Mouse (Mus musculus): ENCODE results near the gene Rnasel. TPM values are rescaled to one million over a fixed set of nuclear protein-coding genes. Genes with fewer than 3 reads are reported as not detected.

The Rnasel gene
- polyA plus RNA-seq, 1 experiment from 2014 or later = 12.4 TPM

- H3K4me2 ChIP-seq (replicated peaks) = peak overlapping the region; percentile 75
- WGBS = 21% methylated on average over 13 of the region's 13 CpGs
- H3K9ac ChIP-seq = peak overlapping the region; percentile 68; the same call in 1 of the 2 replicates
- peak overlapping the region; percentile 49 for H3K4me3 ChIP-seq
- H3K36me3 ChIP-seq = peaks cover 10% of the 10 kb centered on the region; the same call in 1 of the 2 replicates
- H3K27me3 ChIP-seq = peaks cover 29% of the 10 kb centered on the region
- H3K9me3 ChIP-seq = no peaks in the 10 kb centered on the region
- ATAC-seq (ENCODE audit: low FRiP score, low read depth) = no peak
- no peak overlapping the region for H3K27ac ChIP-seq
- H3K4me1 ChIP-seq = peaks cover 53% of the 10 kb centered on the region
These were observed 9.7 kb upstream of the Rnasel start for GRCm38 (mm10) chr1:153739437-153740015.

- peak within 1 kb of the TSS; percentile 68 for H3K9ac ChIP-seq
- no peaks in the 10 kb centered on the region for H3K9me3 ChIP-seq
- peaks cover 53% of the 10 kb centered on the region for H3K4me1 ChIP-seq
- H3K27me3 ChIP-seq = peaks cover 29% of the 10 kb centered on the region
- under 1% methylated on average over 28 of the region's 28 CpGs for WGBS
- no peak within 1 kb of the TSS for H3K27ac ChIP-seq
- peaks cover 10% of the 10 kb centered on the region; the same call in 1 of the 2 replicates for H3K36me3 ChIP-seq
- H3K4me3 ChIP-seq = peak within 1 kb of the TSS; percentile 49
- peak within 1 kb of the TSS; percentile 75 for H3K4me2 ChIP-seq (replicated peaks)
- ATAC-seq (ENCODE audit: low FRiP score, low read depth) = peak; percentile 67
These were observed 9.1 kb upstream of the Rnasel start, which contains the start of gene Rgs16 for GRCm38 (mm10) chr1:153740145-153740544. Gene Rgs16, plus strand, starts transcription at chr1:153740349.

- Histone ChIP-seq H3K4me1 (peaks cover 52% of the 10 kb centered on the region), H3K4me2 (replicated peaks) (peak overlapping the region; percentile 75), H3K36me3 (peaks cover 10% of the 10 kb centered on the region; the same call in 1 of the 2 replicates), H3K27ac (no peak overlapping the region), H3K4me3 (peak overlapping the region; percentile 49), H3K9ac (peak overlapping the region; percentile 68), H3K9me3 (no peaks in the 10 kb centered on the region), H3K27me3 (peaks cover 29% of the 10 kb centered on the region)
- no peak for ATAC-seq (ENCODE audit: low FRiP score, low read depth)
- 38% methylated on average over 12 of the region's 12 CpGs for WGBS
These were observed 8.3 kb upstream of the Rnasel start for GRCm38 (mm10) chr1:153740775-153741400.

- WGBS = 74% methylated on average over 18 of the region's 18 CpGs
- H3K4me2 ChIP-seq (replicated peaks) = peak overlapping the region; percentile 75
- H3K27ac ChIP-seq = no peak overlapping the region
- peaks cover 10% of the 10 kb centered on the region; the same call in 1 of the 2 replicates for H3K36me3 ChIP-seq
- H3K27me3 ChIP-seq = peaks cover 29% of the 10 kb centered on the region
- H3K4me3 ChIP-seq = peak overlapping the region; percentile 49
- H3K9me3 ChIP-seq = no peaks in the 10 kb centered on the region
- peaks cover 43% of the 10 kb centered on the region for H3K4me1 ChIP-seq
- no peak for ATAC-seq (ENCODE audit: low FRiP score, low read depth)
- peak overlapping the region; percentile 32; the same call in 1 of the 2 replicates for H3K9ac ChIP-seq
These were observed 7.5 kb upstream of the Rnasel start for GRCm38 (mm10) chr1:153741551-153742316.

- Histone ChIP-seq H3K4me2 (replicated peaks) (peak overlapping the region; percentile 75), H3K27me3 (peaks cover 29% of the 10 kb centered on the region), H3K27ac (no peak overlapping the region), H3K4me1 (peaks cover 35% of the 10 kb centered on the region), H3K36me3 (peaks cover 10% of the 10 kb centered on the region; the same call in 1 of the 2 replicates), H3K4me3 (peak overlapping the region; percentile 49; the same call in 1 of the 2 replicates), H3K9ac (0 out of 2 replicates have a peak overlapping the region, but pooled peaks have one; percentile 15), H3K9me3 (no peaks in the 10 kb centered on the region)
- WGBS = 51% methylated on average over 11 of the region's 11 CpGs
- no peak for ATAC-seq (ENCODE audit: low FRiP score, low read depth)
These were observed 6.7 kb upstream of the Rnasel start for GRCm38 (mm10) chr1:153742374-153743155.

GRCm38 (mm10) chr1:153746119-153746670, 3.0 kb upstream of the Rnasel start:
- H3K4me2 ChIP-seq (replicated peaks) = no peak overlapping the region
- no peak overlapping the region for H3K4me3 ChIP-seq

GRCm38 (mm10) chr1:153746728-153747127, 2.5 kb upstream of the Rnasel start:
- Histone ChIP-seq H3K4me1 (peaks cover 34% of the 10 kb centered on the region), H3K27ac (no peak overlapping the region), H3K9ac (no peak overlapping the region), H3K9me3 (no peaks in the 10 kb centered on the region), H3K4me2 (replicated peaks) (no peak overlapping the region), H3K4me3 (no peak overlapping the region), H3K36me3 (peaks cover 10% of the 10 kb centered on the region; the same call in 1 of the 2 replicates), H3K27me3 (0 out of 2 replicates have a peak, but pooled peaks cover 2% of the 10 kb centered on the region)
- WGBS = 5% methylated on average over 12 of the region's 12 CpGs
- no peak for ATAC-seq (ENCODE audit: low FRiP score, low read depth)

More at GRCm38 (mm10) chr1:153746119-153746670, 3.0 kb upstream of the Rnasel start:
- WGBS = 68% methylated on average over 14 of the region's 14 CpGs
- no peaks in the 10 kb centered on the region for H3K9me3 ChIP-seq
- peak; percentile 42 for ATAC-seq (ENCODE audit: low FRiP score, low read depth)
- H3K4me1 ChIP-seq = peaks cover 35% of the 10 kb centered on the region
- H3K36me3 ChIP-seq = peaks cover 10% of the 10 kb centered on the region; the same call in 1 of the 2 replicates
- H3K27me3 ChIP-seq = peaks cover 5% of the 10 kb centered on the region; the same call in 1 of the 2 replicates
- no peak overlapping the region for H3K9ac ChIP-seq
- H3K27ac ChIP-seq = no peak overlapping the region

- Histone ChIP-seq H3K36me3 (peaks cover 8% of the 10 kb centered on the region; the same call in 1 of the 2 replicates), H3K27ac (no peak overlapping the region), H3K4me1 (peaks cover 34% of the 10 kb centered on the region), H3K9me3 (no peaks in the 10 kb centered on the region), H3K4me2 (replicated peaks) (peak overlapping the region; percentile 61; the same call in 1 of the 2 replicates), H3K9ac (no peak overlapping the region), H3K4me3 (no peak overlapping the region), H3K27me3 (no peaks in the 10 kb centered on the region)
- no peak for ATAC-seq (ENCODE audit: low FRiP score, low read depth)
- WGBS = 67% methylated on average over 12 of the region's 12 CpGs
These were observed 1.2 kb upstream of the Rnasel start for GRCm38 (mm10) chr1:153747861-153748530.

- Histone ChIP-seq H3K4me3 (no peak overlapping the region), H3K9ac (no peak overlapping the region), H3K27me3 (no peaks in the 10 kb centered on the region), H3K9me3 (no peaks in the 10 kb centered on the region), H3K27ac (no peak overlapping the region), H3K4me1 (peaks cover 33% of the 10 kb centered on the region), H3K36me3 (peaks cover 5% of the 10 kb centered on the region; the same call in 1 of the 2 replicates), H3K4me2 (replicated peaks) (peak overlapping the region; percentile 61)
- WGBS = 7% methylated on average over 1 of the region's 1 CpGs
- no peak for ATAC-seq (ENCODE audit: low FRiP score, low read depth)
These were observed 677 bp upstream of the Rnasel start for GRCm38 (mm10) chr1:153748549-153748948.

- H3K27ac ChIP-seq = peak overlapping the region; percentile 24; the same call in 1 of the 2 replicates
- peaks cover 33% of the 10 kb centered on the region for H3K4me1 ChIP-seq
- 31% methylated on average over 6 of the region's 6 CpGs for WGBS
- H3K36me3 ChIP-seq = no peaks in the 10 kb centered on the region
- H3K4me2 ChIP-seq (replicated peaks) = peak overlapping the region; percentile 61
- no peaks in the 10 kb centered on the region for H3K27me3 ChIP-seq
- peak overlapping the region; percentile 41 for H3K4me3 ChIP-seq
- no peaks in the 10 kb centered on the region for H3K9me3 ChIP-seq
- no peak; the same call in 1 of the 2 replicates for ATAC-seq (ENCODE audit: low FRiP score, low read depth)
- H3K9ac ChIP-seq = peak overlapping the region; percentile 63
These were observed 828 bp downstream of the Rnasel start for GRCm38 (mm10) chr1:153750054-153750453.
